9 mouse cellular contexts compared by ENCODE assay signal in genomic region chr19:31531249-31531740, GRCm38 (mm10).
DNase-seq lines count a peak whose midpoint lies in the region; ATAC-seq lines count a peak whose summit lies in the region.
"Had no signal": no experiment of that assay in that cellular context is flagged by ENCODE, and none has a peak within 500 bp of the region (broad histone marks: within the 10 kb centered on the region; RNA-seq: fewer than 3 reads in every experiment).

No protein-coding gene starts in this region.

- peak overlapping the region; percentile 8; the same call in 1 of the 2 replicates for H3K27ac ChIP-seq in kidney, embryonic 14.5 days (ENCODE audit: low read depth, low read length)
- H3K27ac ChIP-seq in neural tube, embryonic 12.5 days = no peak overlapping the region
- H3K27ac ChIP-seq: heart, adult 2 months had no signal

- H3K4me3 ChIP-seq in kidney, embryonic 14.5 days (ENCODE audit: low read length) = no peak overlapping the region
- no peak overlapping the region for H3K4me3 ChIP-seq in neural tube, embryonic 12.5 days
- H3K4me3 ChIP-seq: heart, adult 2 months had no signal

- intact Hi-C loops in left cerebral cortex, postnatal 4 days (cut with DNase I) = no loop called here
- intact Hi-C loops in left cerebral cortex, postnatal 10 days (cut with DNase I) = no loop called here

- peak; percentile 2 for DNase-seq in left cerebral cortex, postnatal 4 days
- DNase-seq in left cerebral cortex, postnatal 10 days (ENCODE audit: extremely low spot score in 1 of 2, low spot score in 2 of 2) = no peak
- peak; percentile 46 for DNase-seq in embryo, embryonic 10 days (ENCODE audit: low spot score)
- no peak for DNase-seq in natural killer cell, adult 2 months (ENCODE audit: low spot score in 2 of 2)
- no peak for DNase-seq in cerebellum, adult 11-12 months
- DNase-seq in cerebellum, postnatal 36 days = no peak

- no peaks in the 10 kb centered on the region for H3K9me3 ChIP-seq in kidney, embryonic 14.5 days (ENCODE audit: control insufficient read depth, low read length)
- H3K9me3 ChIP-seq in neural tube, embryonic 12.5 days = no peaks in the 10 kb centered on the region

- H3K27me3 ChIP-seq in kidney, embryonic 14.5 days (ENCODE audit: control insufficient read depth, insufficient read depth, low read length) = no peaks in the 10 kb centered on the region
- no peaks in the 10 kb centered on the region for H3K27me3 ChIP-seq in neural tube, embryonic 12.5 days (replicated peaks)

- H3K9ac ChIP-seq in kidney, embryonic 14.5 days (ENCODE audit: low read depth, low read length) = no peak overlapping the region
- no peak overlapping the region for H3K9ac ChIP-seq in neural tube, embryonic 12.5 days

- ATAC-seq in kidney, embryonic 14.5 days (ENCODE audit: low FRiP score, low TSS enrichment) = peak; percentile 68; the same call in 1 of the 2 replicates
- 0 out of 2 replicates have a peak, but pooled peaks have one; percentile 17 for ATAC-seq in neural tube, embryonic 12.5 days (ENCODE audit: low FRiP score, low read depth)

- WGBS in kidney, embryonic 14.5 days = 25% methylated on average over 7 of the region's 7 CpGs
- WGBS in neural tube, embryonic 12.5 days = 64% methylated on average over 7 of the region's 7 CpGs

- no peaks in the 10 kb centered on the region for H3K36me3 ChIP-seq in kidney, embryonic 14.5 days (ENCODE audit: control insufficient read depth, insufficient read depth, low read length)
- no peaks in the 10 kb centered on the region for H3K36me3 ChIP-seq in neural tube, embryonic 12.5 days

- H3K4me2 ChIP-seq in kidney, embryonic 14.5 days (replicated peaks; ENCODE audit: low read depth, low read length) = no peak overlapping the region
- H3K4me2 ChIP-seq in neural tube, embryonic 12.5 days (replicated peaks) = no peak overlapping the region

- H3K4me1 ChIP-seq in kidney, embryonic 14.5 days (ENCODE audit: control insufficient read depth, insufficient read depth, low read length) = peaks cover 17% of the 10 kb centered on the region; the same call in 1 of the 2 replicates
- H3K4me1 ChIP-seq in neural tube, embryonic 12.5 days = peaks cover 4% of the 10 kb centered on the region; the same call in 1 of the 2 replicates

Comparison
In these comparisons a context has a peak if more than half of its experiments do, and no peak if none do; other contexts are left out.
1. DNase-seq: peak in left cerebral cortex, postnatal 4 days (single experiment) and embryo, embryonic 10 days (single experiment); none in left cerebral cortex, postnatal 10 days (0 of 2), natural killer cell, adult 2 months (0 of 2), cerebellum, adult 11-12 months (single experiment) and cerebellum, postnatal 36 days (0 of 2).